Mouse (Mus musculus) liver, embryonic 16.5 days (tissue): Measurements from ENCODE around the gene Slc38a3. TPM values are rescaled to one million over a fixed set of nuclear protein-coding genes. Genes with fewer than 3 reads are reported as not detected.
A peak's percentile ranks its signal among the peaks of the same experiment; 100 is the strongest.

Experiments
- ATAC-seq: fragments of 200-750 bp; cut with Nextera tagmentation; 2 replicates; pipeline ENCODE4 v1.8.0; 2017; ENCODE audit warnings: low read depth, mild to moderate bottlenecking, moderate number of reproducible peaks, moderate library complexity
- H3K27ac ChIP-seq: fragments of 300-500 bp; sonication (generic); 2 replicates; pipeline ENCODE4 v1.5.1; 2014; ENCODE audit warnings: mild to moderate bottlenecking, low read length
- H3K27me3 ChIP-seq: fragments of 300-500 bp; sonication (generic); 2 replicates; pipeline ENCODE4 v1.6.1; 2014; ENCODE audit warnings: low read depth, low read length, mixed read lengths; ENCODE audit not compliant: control insufficient read depth, insufficient read depth
- H3K36me3 ChIP-seq: fragments of 300-500 bp; sonication (generic); 2 replicates; pipeline ENCODE4 v1.6.1; 2014; ENCODE audit warnings: mild to moderate bottlenecking; ENCODE audit not compliant: control insufficient read depth, insufficient read depth
- H3K4me1 ChIP-seq: fragments of 300-500 bp; sonication (generic); 2 replicates; pipeline ENCODE4 v1.6.1; 2014; ENCODE audit warnings: low read depth, low read length, mixed read lengths; ENCODE audit not compliant: control insufficient read depth
- H3K4me2 ChIP-seq: fragments of 300-500 bp; sonication (generic); 2 replicates; pipeline ENCODE4 v1.6.1; 2014; ENCODE audit warnings: low read depth, low read length, mixed read lengths
- H3K4me3 ChIP-seq: fragments of 300-500 bp; sonication (generic); 2 replicates; pipeline ENCODE4 v1.5.1; 2014; ENCODE audit warnings: low read depth, mild to moderate bottlenecking, low read length
- H3K9ac ChIP-seq: fragments of 300-500 bp; sonication (generic); 2 replicates; pipeline ENCODE4 v1.6.1; 2014; ENCODE audit warnings: low read depth, low read length
- H3K9me3 ChIP-seq: fragments of 300-500 bp; sonication (generic); replicated peaks from 2 replicates; pipeline ENCODE4 v1.6.1; 2016; ENCODE audit warnings: low read length; ENCODE audit not compliant: control insufficient read depth
- WGBS: fragments of 180-500 bp; shearing (Covaris S2); extraction: QIAGEN DNeasy Blood & Tissue Kit; methylation state at CpG from one replicate; pipeline ENCODE4 v1.1.7; 2014; ENCODE audit not compliant: insufficient replicate concordance; 5-methylcytosine and 5-hydroxymethylcytosine counted together
- polyA plus RNA-seq: library from polyadenylated mRNA; unstranded; fragments of >200 nt; fragmentation: Nextera tagmentation; extraction: Ambion mirVana; gene quantifications from 2 replicates; pipeline ENCODE4 v1.2.1, GENCODE M21; 2015

Gene Slc38a3
- polyA plus RNA-seq, 1 experiment from 2014 or later: 75.2 TPM

- ATAC-seq: peak; percentile 90
- Histone ChIP-seq H3K36me3 (no peaks in the 10 kb centered on the region), H3K9me3 (no peaks in the 10 kb centered on the region), H3K4me1 (peaks cover 9% of the 10 kb centered on the region), H3K4me3 (no peak overlapping the region), H3K9ac (no peak overlapping the region), H3K27me3 (peaks cover 35% of the 10 kb centered on the region), H3K4me2 (no peak overlapping the region), H3K27ac (peak overlapping the region; percentile 77)
- WGBS: 39% methylated on average over 9 of the region's 9 CpGs
These were observed 5.5 kb upstream of the Slc38a3 start for GRCm38 (mm10) chr9:107674609-107675429.

DNA sequence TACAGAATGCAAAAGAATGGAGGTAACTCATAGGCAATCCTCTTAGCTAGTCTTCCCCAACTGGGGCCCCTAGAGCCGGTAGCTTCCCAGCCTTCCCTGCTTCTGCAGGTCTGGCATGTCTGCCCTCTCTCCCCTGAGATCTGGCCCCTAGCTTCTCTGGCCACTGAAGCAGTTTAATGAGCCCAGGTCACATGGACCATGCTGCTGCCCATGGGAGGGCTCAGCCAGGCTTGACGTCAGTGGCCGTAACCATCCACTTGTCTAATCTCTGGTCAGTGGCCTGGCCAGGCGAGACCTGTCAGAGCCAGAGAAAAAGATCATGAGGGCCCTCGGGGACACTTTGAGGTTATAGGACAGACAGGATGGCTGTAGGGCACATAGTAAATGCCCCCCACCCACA lies 929 bp upstream of the Slc38a3 start:
- H3K9me3 ChIP-seq: no peaks in the 10 kb centered on the region
- no peak overlapping the region for H3K27ac ChIP-seq
- H3K9ac ChIP-seq: no peak overlapping the region
- whole genome bisulfite sequencing: 65% methylated on average over 5 of the region's 5 CpGs
- H3K4me3 ChIP-seq: no peak overlapping the region
- H3K4me2 ChIP-seq: no peak overlapping the region
- no peak for ATAC-seq
- no peaks in the 10 kb centered on the region for H3K36me3 ChIP-seq
- peaks cover 49% of the 10 kb centered on the region for H3K27me3 ChIP-seq
- H3K4me1 ChIP-seq: no peaks in the 10 kb centered on the region; the same call in none of the 2 replicates

GRCm38 (mm10) chr9:107668916-107669315 lies 414 bp downstream of the Slc38a3 start:
- H3K9ac ChIP-seq: no peak overlapping the region
- no peak overlapping the region for H3K4me2 ChIP-seq
- H3K9me3 ChIP-seq: no peaks in the 10 kb centered on the region
- no peak for ATAC-seq
- no peak overlapping the region for H3K4me3 ChIP-seq
- H3K27me3 ChIP-seq: peaks cover 49% of the 10 kb centered on the region
- 43% methylated on average over 3 of the region's 3 CpGs for WGBS
- no peaks in the 10 kb centered on the region; the same call in 1 of the 2 replicates for H3K4me1 ChIP-seq
- no peaks in the 10 kb centered on the region for H3K36me3 ChIP-seq
- peak overlapping the region; percentile 31 for H3K27ac ChIP-seq

DNA sequence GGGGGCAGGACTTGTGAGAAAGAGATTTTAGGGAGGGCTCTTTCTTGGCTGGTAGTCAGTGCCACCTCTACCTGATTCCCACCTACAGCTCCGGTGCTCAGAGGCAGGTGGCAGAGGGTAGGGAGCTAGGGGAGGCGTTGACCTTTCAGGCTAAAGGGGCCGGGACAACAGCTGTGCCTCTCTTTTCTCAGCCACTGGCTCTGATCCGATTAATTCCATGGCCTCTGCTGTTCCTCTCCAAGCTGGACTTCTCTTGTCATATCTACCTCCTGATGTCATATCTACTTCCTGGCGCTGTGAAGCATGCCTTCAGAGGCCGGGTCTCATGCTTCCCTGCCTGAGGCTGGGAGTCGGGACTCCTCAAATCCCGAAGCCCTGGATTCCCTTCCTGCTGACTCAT lies 1.3 kb downstream of the Slc38a3 start:
- no peak for ATAC-seq
- H3K27ac ChIP-seq: peak overlapping the region; percentile 62
- peak overlapping the region; percentile 42 for H3K4me2 ChIP-seq
- peaks cover 46% of the 10 kb centered on the region for H3K27me3 ChIP-seq
- WGBS: 37% methylated on average over 8 of the region's 8 CpGs
- peak overlapping the region; percentile 13; the same call in 1 of the 2 replicates for H3K4me3 ChIP-seq
- peak overlapping the region; percentile 2; the same call in 1 of the 2 replicates for H3K9ac ChIP-seq
- no peaks in the 10 kb centered on the region for H3K9me3 ChIP-seq
- no peaks in the 10 kb centered on the region; the same call in 1 of the 2 replicates for H3K4me1 ChIP-seq
- H3K36me3 ChIP-seq: no peaks in the 10 kb centered on the region

DNA sequence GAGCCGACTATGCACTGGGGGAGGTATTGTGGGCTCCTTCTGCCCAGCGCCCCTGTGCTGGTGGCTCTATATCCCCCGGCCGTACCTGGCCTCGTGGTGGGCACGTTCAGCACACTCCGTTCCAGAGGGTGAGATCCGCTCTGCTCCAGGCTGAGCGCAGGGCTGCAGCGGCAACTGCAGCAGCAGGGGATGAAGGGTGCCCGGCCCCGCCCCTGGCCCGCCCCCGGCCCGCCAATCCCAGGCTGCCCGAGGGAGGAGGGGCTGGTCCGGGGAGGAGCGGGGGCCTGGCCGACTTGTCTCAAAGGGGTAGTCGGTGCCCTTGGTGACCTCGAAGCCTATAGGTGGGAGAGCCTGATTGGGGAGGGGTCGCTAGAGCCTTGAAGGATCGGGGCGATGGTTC lies 2.1 kb downstream of the Slc38a3 start:
- Histone ChIP-seq H3K4me1 (no peaks in the 10 kb centered on the region; the same call in 1 of the 2 replicates), H3K27ac (peak overlapping the region; percentile 62), H3K36me3 (no peaks in the 10 kb centered on the region), H3K9me3 (no peaks in the 10 kb centered on the region), H3K27me3 (peaks cover 46% of the 10 kb centered on the region), H3K9ac (peak overlapping the region; percentile 40; the same call in 1 of the 2 replicates), H3K4me2 (peak overlapping the region; percentile 42), H3K4me3 (peak overlapping the region; percentile 58)
- ATAC-seq: peak; percentile 88
- WGBS: under 1% methylated on average over 24 of the region's 24 CpGs

DNA sequence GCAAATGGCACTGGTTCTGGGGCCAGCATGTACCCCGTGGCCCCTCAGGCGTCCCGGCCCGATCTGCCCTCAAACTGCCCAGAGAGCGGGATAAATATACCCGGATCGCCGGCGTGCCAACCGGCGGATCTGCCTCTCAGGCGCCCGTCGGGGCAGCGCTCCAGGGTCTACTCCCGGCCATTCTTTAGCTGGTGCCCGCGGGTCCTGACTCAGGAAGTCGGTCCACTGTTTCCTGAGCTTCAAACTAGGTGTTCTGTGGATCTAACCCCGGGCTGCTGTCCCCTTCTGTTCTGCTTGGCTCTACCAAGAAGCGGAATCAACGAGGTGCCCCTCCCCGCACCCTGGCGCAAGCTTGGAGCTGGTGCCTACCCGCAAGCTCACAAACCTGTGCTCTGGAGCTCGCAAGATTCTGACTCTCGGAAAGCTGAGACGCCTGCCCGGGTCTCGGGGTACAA lies 2.6 kb downstream of the Slc38a3 start:
- H3K36me3 ChIP-seq: no peaks in the 10 kb centered on the region
- peak overlapping the region; percentile 58 for H3K4me3 ChIP-seq
- 2% methylated on average over 30 of the region's 30 CpGs for WGBS
- peaks cover 46% of the 10 kb centered on the region for H3K27me3 ChIP-seq
- peak overlapping the region; percentile 40 for H3K9ac ChIP-seq
- H3K4me2 ChIP-seq: peak overlapping the region; percentile 42
- no peaks in the 10 kb centered on the region; the same call in 1 of the 2 replicates for H3K4me1 ChIP-seq
- H3K9me3 ChIP-seq: no peaks in the 10 kb centered on the region
- H3K27ac ChIP-seq: peak overlapping the region; percentile 57
- ATAC-seq: no peak

- no peak for ATAC-seq
- Histone ChIP-seq H3K27ac (no peak overlapping the region), H3K9me3 (no peaks in the 10 kb centered on the region), H3K9ac (peak overlapping the region; percentile 9; the same call in 1 of the 2 replicates), H3K4me1 (no peaks in the 10 kb centered on the region; the same call in 1 of the 2 replicates), H3K4me2 (peak overlapping the region; percentile 42), H3K36me3 (no peaks in the 10 kb centered on the region), H3K27me3 (peaks cover 46% of the 10 kb centered on the region), H3K4me3 (peak overlapping the region; percentile 58; the same call in 1 of the 2 replicates)
- 56% methylated on average over 7 of the region's 7 CpGs for WGBS
These were observed 4.0 kb downstream of the Slc38a3 start for GRCm38 (mm10) chr9:107665308-107665707.

GRCm38 (mm10) chr9:107663525-107663924 lies 5.8 kb downstream of the Slc38a3 start:
- Histone ChIP-seq H3K27me3 (peaks cover 40% of the 10 kb centered on the region), H3K27ac (no peak overlapping the region)
- 65% methylated on average over 9 of the region's 9 CpGs for WGBS

GRCm38 (mm10) chr9:107662342-107662741 lies 7.0 kb downstream of the Slc38a3 start:
- Histone ChIP-seq H3K36me3 (no peaks in the 10 kb centered on the region), H3K27ac (no peak overlapping the region), H3K4me3 (no peak overlapping the region), H3K4me1 (no peaks in the 10 kb centered on the region), H3K9ac (no peak overlapping the region), H3K27me3 (peaks cover 28% of the 10 kb centered on the region), H3K9me3 (no peaks in the 10 kb centered on the region), H3K4me2 (no peak overlapping the region)
- ATAC-seq: no peak
- WGBS: 63% methylated on average over 8 of the region's 8 CpGs

More at GRCm38 (mm10) chr9:107663525-107663924, 5.8 kb downstream of the Slc38a3 start:
- H3K9me3 ChIP-seq: no peaks in the 10 kb centered on the region
- ATAC-seq: no peak
- H3K36me3 ChIP-seq: no peaks in the 10 kb centered on the region
- no peak overlapping the region for H3K4me3 ChIP-seq
- H3K4me1 ChIP-seq: no peaks in the 10 kb centered on the region; the same call in 1 of the 2 replicates
- no peak overlapping the region for H3K4me2 ChIP-seq
- no peak overlapping the region for H3K9ac ChIP-seq
